Mouse (Mus musculus): Measurements from ENCODE around the gene Cybc1.

- no peak for TF ChIP-seq CTCF (IDR thresholded peaks at IDR 0.05; ENCODE audit: extremely low read depth, insufficient read depth, insufficient read length, insufficient replicate concordance)
- TF ChIP-seq POLR2A (IDR thresholded peaks at IDR 0.05; ENCODE audit: low read depth, low read length): no peak
Observed at GRCm38 (mm10) chr11:121203859-121204160, 25.3 kb downstream of the Cybc1 start.

Data from spleen, adult 2 months (tissue).